Mouse (Mus musculus) heart, postnatal 0 days (tissue): Measurements from ENCODE around the gene Ubqln4. TPM values are rescaled to one million over a fixed set of nuclear protein-coding genes. Genes with fewer than 3 reads are reported as not detected.

ENCODE experiments used
- ATAC-seq: fragments of 200-750 bp; cut with Nextera tagmentation; 2 replicates; pipeline ENCODE4 v1.8.0; 2017; ENCODE audit warnings: low read depth, moderate number of reproducible peaks, moderate library complexity; ENCODE audit not compliant: insufficient read depth
- DNase-seq: peaks from one replicate; pipeline ENCODE4 v3.0.0-alpha.2; 2016; ENCODE audit warnings: low spot score
- H3K27ac ChIP-seq: fragments of 300-500 bp; sonication (generic); 2 replicates; pipeline ENCODE4 v1.5.1; 2014; ENCODE audit warnings: low read depth, mild to moderate bottlenecking
- H3K27me3 ChIP-seq: fragments of 300-500 bp; sonication (generic); 2 replicates; pipeline ENCODE4 v1.6.1; 2014; ENCODE audit warnings: low read length, mixed read lengths; ENCODE audit not compliant: control insufficient read depth, insufficient read depth
- H3K36me3 ChIP-seq: fragments of 300-500 bp; sonication (generic); replicated peaks from 2 replicates; pipeline ENCODE4 v1.6.1; 2014; ENCODE audit warnings: low read length, mixed read lengths; ENCODE audit not compliant: control insufficient read depth, insufficient read depth
- H3K4me1 ChIP-seq: fragments of 300-500 bp; sonication (generic); 2 replicates; pipeline ENCODE4 v1.6.1; 2014; ENCODE audit warnings: antibody characterized with exemption; ENCODE audit not compliant: control insufficient read depth, insufficient read depth
- H3K4me2 ChIP-seq: fragments of 300-500 bp; sonication (generic); 2 replicates; pipeline ENCODE4 v1.6.1; 2014; ENCODE audit warnings: low read depth, mild to moderate bottlenecking, low read length, moderate library complexity
- H3K4me3 ChIP-seq: fragments of 300-500 bp; sonication (generic); 2 replicates; pipeline ENCODE4 v1.5.1; 2014; ENCODE audit warnings: low read depth, low read length
- H3K9ac ChIP-seq: fragments of 300-500 bp; sonication (generic); replicated peaks from 2 replicates; pipeline ENCODE4 v1.6.1; 2014; ENCODE audit warnings: low read depth, low read length, mixed read lengths
- H3K9me3 ChIP-seq: fragments of 300-500 bp; sonication (generic); replicated peaks from 2 replicates; pipeline ENCODE4 v1.6.1; 2016; ENCODE audit warnings: low read length; ENCODE audit not compliant: control insufficient read depth
- CTCF ChIP-seq: IDR thresholded peaks from 2 replicates; pipeline ENCODE4 v1.5.1; 2016; ENCODE audit warnings: antibody characterized with exemption, control low read depth, low read depth
- EP300 ChIP-seq: IDR thresholded peaks from 2 replicates; pipeline ENCODE4 v1.6.1; 2016; ENCODE audit warnings: antibody characterized with exemption, low read depth
- WGBS: fragments of 180-500 bp; shearing (Covaris S2); extraction: QIAGEN DNeasy Blood & Tissue Kit; methylation state at CpG from one replicate; pipeline ENCODE4 v1.1.7; 2014; 5-methylcytosine and 5-hydroxymethylcytosine counted together
- polyA plus RNA-seq: library from polyadenylated mRNA; unstranded; fragments of >200 nt; fragmentation: Nextera tagmentation; extraction: Ambion mirVana; gene quantifications from 2 replicates; pipeline ENCODE4 v1.2.1, GENCODE M21; 2015
- total RNA-seq: library from RNA; depleted of rRNA; stranded (reverse); fragments of >200 nt; gene quantifications from 2 replicates; pipeline ENCODE4 v1.2.3, GENCODE M21; 2014; ENCODE audit warnings: low replicate concordance

The Ubqln4 gene
- total and polyA plus RNA-seq, 2 experiments from 2014 or later: 18.3 to 82.4 TPM

DNA sequence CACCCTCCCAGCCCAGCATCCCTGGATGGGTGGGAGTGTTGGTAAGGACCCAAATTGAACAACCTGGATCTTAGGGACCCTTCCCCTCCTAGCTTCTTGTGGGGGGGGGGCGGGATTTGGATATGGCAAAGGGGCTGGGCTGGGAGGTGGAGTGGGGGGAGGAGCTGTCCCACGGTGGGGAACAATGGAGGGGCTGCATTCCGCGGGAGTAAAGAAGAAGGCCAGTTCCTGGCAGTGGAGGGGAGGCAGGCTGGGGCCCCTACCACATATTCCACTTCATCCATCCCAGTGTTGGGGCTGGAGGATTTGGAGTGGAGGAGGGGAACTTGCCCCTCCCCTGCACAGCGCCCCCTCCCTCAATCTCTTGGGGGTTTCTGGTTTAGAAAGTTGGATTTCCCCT, 19.9 kb upstream of the Ubqln4 start:
- 0 out of 2 replicates have a peak, but pooled peaks cover 3% of the 10 kb centered on the region for H3K36me3 ChIP-seq
- 21% methylated on average over 5 of the region's 5 CpGs for WGBS
- peak overlapping the region; percentile 99 for H3K4me2 ChIP-seq
- H3K4me3 ChIP-seq: peak overlapping the region; percentile 90
- 0 out of 2 replicates have a peak overlapping the region, but pooled peaks have one; percentile 72 for H3K9ac ChIP-seq
- no peak for TF ChIP-seq CTCF
- TF ChIP-seq EP300: no peak
- no peak overlapping the region for H3K27ac ChIP-seq
- H3K4me1 ChIP-seq: peaks cover 41% of the 10 kb centered on the region
- no peaks in the 10 kb centered on the region for H3K27me3 ChIP-seq
- DNase-seq (no peak), ATAC-seq (no peak)
- no peaks in the 10 kb centered on the region for H3K9me3 ChIP-seq

DNA sequence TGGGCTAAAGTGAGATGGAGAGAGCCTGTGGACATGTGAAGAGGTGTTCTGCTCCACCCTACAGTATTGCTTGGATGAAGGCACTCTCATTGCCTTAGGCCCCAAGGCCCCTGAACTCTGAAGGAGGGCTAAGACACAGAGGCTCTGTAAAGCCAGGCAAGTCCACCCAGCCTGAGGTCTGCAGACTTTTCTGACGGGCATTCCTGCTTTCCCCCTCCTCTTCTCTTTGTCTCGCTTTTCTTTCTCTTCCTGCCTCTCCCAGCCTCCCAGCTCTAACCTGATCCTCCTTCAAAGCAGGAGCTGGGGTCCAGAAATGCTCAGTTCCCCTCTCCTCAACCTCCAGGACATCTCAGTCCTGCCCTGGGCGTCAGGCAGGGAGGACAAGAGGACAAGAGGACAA, 18.6 kb upstream of the Ubqln4 start:
- H3K4me3 ChIP-seq: no peak overlapping the region
- peaks cover 32% of the 10 kb centered on the region for H3K4me1 ChIP-seq
- 0 out of 2 replicates have a peak, but pooled peaks cover 3% of the 10 kb centered on the region for H3K36me3 ChIP-seq

DNA sequence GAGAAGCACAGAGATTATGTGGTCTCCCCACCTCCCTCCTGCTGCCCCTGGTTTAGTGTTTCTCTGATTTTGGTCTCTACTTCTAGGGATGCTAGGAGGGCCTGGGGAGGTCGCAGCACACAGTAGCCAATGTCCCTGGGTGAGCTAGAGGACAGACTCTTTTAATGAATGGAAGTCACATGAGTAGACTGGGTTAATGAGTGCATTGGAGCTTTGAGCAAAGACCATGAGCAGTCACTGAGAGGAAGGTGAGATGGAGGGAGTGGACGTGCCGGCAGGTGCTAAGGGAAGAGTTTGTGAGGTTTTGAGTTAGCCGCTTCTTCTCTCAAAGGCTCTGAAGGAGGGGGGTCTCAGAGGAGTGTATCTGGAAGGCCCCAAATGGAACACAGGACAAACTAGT, 18.0 kb upstream of the Ubqln4 start:
- Histone ChIP-seq H3K27me3 (no peaks in the 10 kb centered on the region), H3K9me3 (no peaks in the 10 kb centered on the region), H3K27ac (no peak overlapping the region), H3K4me2 (no peak overlapping the region), H3K4me3 (no peak overlapping the region), H3K36me3 (0 out of 2 replicates have a peak, but pooled peaks cover 3% of the 10 kb centered on the region), H3K4me1 (peaks cover 33% of the 10 kb centered on the region), H3K9ac (no peak overlapping the region)
- DNase-seq (no peak), ATAC-seq (no peak)
- TF ChIP-seq EP300: no peak
- TF ChIP-seq CTCF: no peak
- 89% methylated on average over 4 of the region's 4 CpGs for WGBS

More for the DNA sequence above, 18.6 kb upstream of the Ubqln4 start:
- H3K27me3 ChIP-seq: no peaks in the 10 kb centered on the region
- TF ChIP-seq CTCF (no peak), EP300 (no peak)
- ATAC-seq (no peak), DNase-seq (no peak)
- H3K27ac ChIP-seq: no peak overlapping the region
- H3K9me3 ChIP-seq: no peaks in the 10 kb centered on the region
- 47% methylated on average over 3 of the region's 3 CpGs for WGBS
- no peak overlapping the region for H3K4me2 ChIP-seq
- no peak overlapping the region for H3K9ac ChIP-seq

DNA sequence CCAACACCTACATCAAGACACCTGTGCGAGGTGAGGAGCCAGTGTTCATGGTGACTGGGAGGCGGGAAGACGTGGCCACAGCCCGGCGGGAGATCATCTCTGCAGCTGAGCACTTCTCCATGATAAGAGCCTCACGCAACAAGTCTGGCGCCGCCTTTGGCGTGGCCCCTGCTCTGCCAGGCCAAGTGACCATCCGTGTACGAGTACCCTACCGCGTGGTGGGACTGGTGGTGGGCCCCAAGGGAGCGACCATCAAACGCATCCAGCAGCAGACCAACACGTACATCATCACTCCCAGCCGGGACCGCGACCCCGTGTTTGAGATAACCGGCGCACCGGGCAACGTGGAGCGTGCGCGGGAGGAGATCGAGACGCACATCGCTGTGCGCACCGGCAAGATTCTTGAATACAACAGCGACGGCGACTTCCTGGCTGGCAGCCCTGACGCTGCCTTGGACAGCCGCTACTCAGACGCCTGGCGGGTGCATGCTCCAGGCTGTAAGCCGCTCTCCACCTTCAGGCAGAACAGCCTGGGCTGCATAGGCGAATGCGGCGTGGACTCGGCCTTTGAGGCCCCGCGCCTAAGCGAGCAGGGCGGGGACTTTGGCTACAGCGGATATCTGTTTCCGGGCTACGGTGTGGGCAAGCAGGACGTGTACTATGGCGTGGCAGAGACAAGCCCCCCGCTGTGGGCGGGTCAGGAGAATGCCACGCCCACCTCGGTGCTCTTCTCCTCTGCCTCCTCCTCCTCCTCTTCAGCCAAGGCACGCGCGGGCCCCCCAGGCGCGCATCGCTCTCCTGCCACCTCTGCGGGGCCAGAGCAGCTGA, 17.2 kb upstream of the Ubqln4 start:
- H3K27ac ChIP-seq: peak overlapping the region; percentile 22; the same call in 1 of the 2 replicates
- no peaks in the 10 kb centered on the region for H3K9me3 ChIP-seq
- peak overlapping the region; percentile 72 for H3K4me2 ChIP-seq
- peaks cover 34% of the 10 kb centered on the region for H3K4me1 ChIP-seq
- H3K36me3 ChIP-seq: 0 out of 2 replicates have a peak, but pooled peaks cover 3% of the 10 kb centered on the region
- DNase-seq (peak; percentile 70), ATAC-seq (peak; percentile 55)
- H3K9ac ChIP-seq: peak overlapping the region; percentile 30
- WGBS: 11% methylated on average over 64 of the region's 64 CpGs
- no peaks in the 10 kb centered on the region for H3K27me3 ChIP-seq
- peak overlapping the region; percentile 45 for H3K4me3 ChIP-seq
- no peak for TF ChIP-seq CTCF
- no peak for TF ChIP-seq EP300

DNA sequence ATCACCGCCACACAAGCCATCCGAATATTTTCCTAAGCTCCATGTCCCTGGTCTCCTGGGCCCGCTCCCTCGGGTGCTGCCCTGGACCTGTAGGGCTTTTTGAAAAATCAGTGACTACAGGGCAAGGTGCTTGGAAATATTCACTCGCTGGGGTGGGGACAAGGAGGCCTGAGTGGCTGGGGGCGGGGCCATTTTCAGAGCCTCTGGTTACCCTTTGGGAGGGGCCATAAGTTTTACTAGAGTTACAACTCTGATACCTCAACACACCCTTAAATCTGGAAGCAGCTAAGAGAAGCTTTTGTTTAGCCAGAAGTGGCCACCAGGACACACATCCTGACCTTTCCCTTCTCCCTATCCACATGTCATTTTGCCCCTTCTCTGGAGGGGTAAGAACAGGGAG, 16.4 kb upstream of the Ubqln4 start:
- H3K4me2 ChIP-seq: peak overlapping the region; percentile 72
- no peaks in the 10 kb centered on the region for H3K27me3 ChIP-seq
- peak overlapping the region; percentile 45 for H3K4me3 ChIP-seq
- ATAC-seq: no peak
- H3K9ac ChIP-seq: peak overlapping the region; percentile 30; the same call in 1 of the 2 replicates
- H3K36me3 ChIP-seq: 0 out of 2 replicates have a peak, but pooled peaks cover 3% of the 10 kb centered on the region
- 84% methylated on average over 6 of the region's 6 CpGs for WGBS
- no peak for DNase-seq
- TF ChIP-seq EP300 (no peak), CTCF (no peak)
- no peaks in the 10 kb centered on the region for H3K9me3 ChIP-seq
- H3K27ac ChIP-seq: no peak overlapping the region
- peaks cover 34% of the 10 kb centered on the region for H3K4me1 ChIP-seq
